Comparison of ENCODE assay signal across 33 mouse cellular contexts in genomic region chrX:94105964-94106363, GRCm38 (mm10). TPM values are rescaled to one million over a fixed set of nuclear protein-coding genes. Genes with fewer than 3 reads are reported as not detected.
DNase-seq lines count a peak whose midpoint lies in the region; ATAC-seq and TF ChIP-seq lines count a peak whose summit lies in the region.
"Had no signal": no experiment of that assay in that cellular context is flagged by ENCODE, and none has a peak within 500 bp of the region (broad histone marks: within the 10 kb centered on the region; RNA-seq: fewer than 3 reads in every experiment).

No protein-coding gene starts in this region.

- peak; percentile 21 for DNase-seq in adrenal gland, adult 8-10 months
- DNase-seq in adrenal gland, adult 18-20 months (ENCODE audit: low spot score in 2 of 2) = no peak
- DNase-seq in brain, adult 2 months (ENCODE audit: low read depth, low spot score) = peak; percentile 4
- DNase-seq in thymus, postnatal 0 days (ENCODE audit: low spot score) = no peak
- DNase-seq: B cell, adult 2 months; cerebellum, adult 11 months; cerebellum, adult 9-10 months; cerebellum, postnatal 36 days; gastrocnemius, postnatal 25 days; heart, adult 11 months; heart, postnatal 10 days; kidney, postnatal 14 days; layer of hippocampus, adult 9-11 months; right cerebral cortex, adult 18-20 months; spleen, adult 18-20 months; thymus, postnatal 25 days had no signal

- ATAC-seq in intestine, embryonic 16.5 days = 0 out of 2 replicates have a peak, but pooled peaks have one; percentile 42
- no peak for ATAC-seq in intestine, embryonic 15.5 days
- no peak for ATAC-seq in hindbrain, embryonic 12.5 days (ENCODE audit: low FRiP score)
- ATAC-seq: forebrain, embryonic 15.5 days; hindbrain, embryonic 16.5 days; midbrain, embryonic 15.5 days had no signal

- TF ChIP-seq CTCF in ES-Bruce4 (IDR thresholded peaks at IDR 0.05; ENCODE audit: low read depth, low read length) = no peak

- H3K4me3 ChIP-seq in intestine, embryonic 16.5 days (ENCODE audit: low read length) = no peak overlapping the region
- H3K4me3 ChIP-seq in intestine, embryonic 15.5 days (replicated peaks) = no peak overlapping the region
- H3K4me3 ChIP-seq in ES-Bruce4 (ENCODE audit: low read depth, low read length) = no peak overlapping the region
- H3K4me3 ChIP-seq in hindbrain, embryonic 12.5 days = no peak overlapping the region
- H3K4me3 ChIP-seq: embryonic facial prominence, embryonic 13.5 days; forebrain, embryonic 10.5 days; forebrain, embryonic 15.5 days; hindbrain, embryonic 10.5 days; left cerebral cortex, adult 2 months; limb, embryonic 12.5 days; liver, embryonic 15.5 days; lung, embryonic 15.5 days; midbrain, embryonic 10.5 days; midbrain, embryonic 15.5 days; neural tube, embryonic 13.5 days had no signal

- H3K27me3 ChIP-seq in intestine, embryonic 16.5 days (replicated peaks; ENCODE audit: control insufficient read depth, insufficient read depth, low read length) = no peaks in the 10 kb centered on the region; the same call in 1 of the 2 replicates
- no peaks in the 10 kb centered on the region for H3K27me3 ChIP-seq in intestine, embryonic 15.5 days (replicated peaks)
- H3K27me3 ChIP-seq in ES-Bruce4 (ENCODE audit: control insufficient read depth, insufficient read depth, low read length, poor library complexity, severe bottlenecking) = no peaks in the 10 kb centered on the region
- H3K27me3 ChIP-seq in hindbrain, embryonic 12.5 days = peaks cover 36% of the 10 kb centered on the region

- no peaks in the 10 kb centered on the region for H3K9me3 ChIP-seq in intestine, embryonic 16.5 days (ENCODE audit: control insufficient read depth, low read length)
- H3K9me3 ChIP-seq in intestine, embryonic 15.5 days = no peaks in the 10 kb centered on the region
- H3K9me3 ChIP-seq in ES-Bruce4 (replicated peaks; ENCODE audit: control insufficient read depth, insufficient read depth, low read length, poor library complexity, severe bottlenecking) = no peaks in the 10 kb centered on the region
- H3K9me3 ChIP-seq in hindbrain, embryonic 12.5 days (replicated peaks) = no peaks in the 10 kb centered on the region
- H3K9me3 ChIP-seq: embryonic facial prominence, embryonic 13.5 days; forebrain, embryonic 10.5 days; forebrain, embryonic 15.5 days; hindbrain, embryonic 10.5 days; limb, embryonic 12.5 days; liver, embryonic 15.5 days; lung, embryonic 15.5 days; midbrain, embryonic 10.5 days; midbrain, embryonic 15.5 days; neural tube, embryonic 13.5 days had no signal

- 65% methylated on average over 2 of the region's 2 CpGs for WGBS in intestine, embryonic 16.5 days
- 68% methylated on average over 2 of the region's 2 CpGs for WGBS in intestine, embryonic 15.5 days
- WGBS in hindbrain, embryonic 12.5 days = 76% methylated on average over 2 of the region's 2 CpGs

- H3K27ac ChIP-seq in intestine, embryonic 16.5 days (ENCODE audit: low read length) = no peak overlapping the region
- H3K27ac ChIP-seq in intestine, embryonic 15.5 days = no peak overlapping the region
- 0 out of 2 replicates have a peak overlapping the region, but pooled peaks have one; percentile 28 for H3K27ac ChIP-seq in ES-Bruce4 (ENCODE audit: insufficient read depth, low read length)
- H3K27ac ChIP-seq in hindbrain, embryonic 12.5 days = no peak overlapping the region
- H3K27ac ChIP-seq: embryonic facial prominence, embryonic 13.5 days; forebrain, embryonic 10.5 days; forebrain, embryonic 15.5 days; hindbrain, embryonic 10.5 days; left cerebral cortex, adult 2 months; limb, embryonic 12.5 days; liver, embryonic 15.5 days; lung, embryonic 15.5 days; midbrain, embryonic 10.5 days; midbrain, embryonic 15.5 days; neural tube, embryonic 13.5 days had no signal

- no peak overlapping the region for H3K4me2 ChIP-seq in intestine, embryonic 16.5 days (ENCODE audit: low read depth, low read length)
- H3K4me2 ChIP-seq in intestine, embryonic 15.5 days (replicated peaks) = no peak overlapping the region
- no peak overlapping the region for H3K4me2 ChIP-seq in hindbrain, embryonic 12.5 days (replicated peaks)
- H3K4me2 ChIP-seq: embryonic facial prominence, embryonic 13.5 days; forebrain, embryonic 15.5 days; heart, embryonic 11.5 days; limb, embryonic 12.5 days; liver, embryonic 15.5 days; lung, embryonic 15.5 days; midbrain, embryonic 15.5 days; neural tube, embryonic 13.5 days had no signal

- TF ChIP-seq POLR2A in ES-Bruce4 (IDR thresholded peaks at IDR 0.05; ENCODE audit: insufficient read depth, low read length) = no peak

- H3K36me3 ChIP-seq in intestine, embryonic 16.5 days (ENCODE audit: control insufficient read depth, insufficient read depth, low read length) = no peaks in the 10 kb centered on the region
- no peaks in the 10 kb centered on the region for H3K36me3 ChIP-seq in intestine, embryonic 15.5 days
- no peaks in the 10 kb centered on the region for H3K36me3 ChIP-seq in ES-Bruce4 (ENCODE audit: control insufficient read depth, insufficient read depth, low read length, poor library complexity, severe bottlenecking)
- no peaks in the 10 kb centered on the region for H3K36me3 ChIP-seq in hindbrain, embryonic 12.5 days
- H3K36me3 ChIP-seq: embryonic facial prominence, embryonic 13.5 days; forebrain, embryonic 15.5 days; limb, embryonic 12.5 days; lung, embryonic 15.5 days; midbrain, embryonic 15.5 days; neural tube, embryonic 13.5 days had no signal

- TF ChIP-seq EP300 in ES-Bruce4 (IDR thresholded peaks at IDR 0.05; ENCODE audit: insufficient read depth, low read depth, low read length) = no peak

- no peak overlapping the region for H3K9ac ChIP-seq in intestine, embryonic 16.5 days (ENCODE audit: low read depth, low read length)
- H3K9ac ChIP-seq in intestine, embryonic 15.5 days = no peak overlapping the region
- H3K9ac ChIP-seq in ES-Bruce4 (ENCODE audit: low read depth, poor library complexity, severe bottlenecking) = no peak overlapping the region
- no peak overlapping the region for H3K9ac ChIP-seq in hindbrain, embryonic 12.5 days
- H3K9ac ChIP-seq: embryonic facial prominence, embryonic 13.5 days; forebrain, embryonic 15.5 days; limb, embryonic 12.5 days; liver, embryonic 15.5 days; lung, embryonic 15.5 days; midbrain, embryonic 15.5 days; neural tube, embryonic 13.5 days had no signal

- no peaks in the 10 kb centered on the region for H3K4me1 ChIP-seq in intestine, embryonic 16.5 days (ENCODE audit: control insufficient read depth, insufficient read depth, low read length)
- H3K4me1 ChIP-seq in intestine, embryonic 15.5 days (replicated peaks) = no peaks in the 10 kb centered on the region
- no peaks in the 10 kb centered on the region for H3K4me1 ChIP-seq in ES-Bruce4 (ENCODE audit: control insufficient read depth, insufficient read depth, low read length)
- H3K4me1 ChIP-seq in hindbrain, embryonic 12.5 days = no peaks in the 10 kb centered on the region
- H3K4me1 ChIP-seq: embryonic facial prominence, embryonic 13.5 days; forebrain, embryonic 15.5 days; hindbrain, embryonic 10.5 days; limb, embryonic 12.5 days; liver, embryonic 15.5 days; lung, embryonic 15.5 days; midbrain, embryonic 10.5 days; midbrain, embryonic 15.5 days; neural tube, embryonic 13.5 days had no signal

RNA-seq across cellular contexts. Expression of gene Zfx, which starts 17.5 kb away (rescaled TPM):
- total RNA-seq in adrenal gland, adult 8-10 months (2022) = 10 to 100 TPM; 28.8 to 47.7 (median 41.3) TPM
- total RNA-seq in adrenal gland, adult 18-20 months (2021) = 10 to 100 TPM; 28.0 to 29.3 TPM
- 20.2 and 22.2 TPM in 2 replicates for polyA plus RNA-seq in intestine, embryonic 16.5 days (2015; fragmentation: Nextera tagmentation; extraction: Ambion mirVana)
- 27.2 and 27.8 TPM in 2 replicates for polyA plus RNA-seq in intestine, embryonic 15.5 days (2015; fragmentation: Nextera tagmentation; extraction: Ambion mirVana)
- polyA plus RNA-seq in ES-Bruce4 (2011; ENCODE audit: insufficient read depth, insufficient read length, low read depth, missing spikeins) = 25.6 and 30.5 TPM in 2 replicates
- 26.4 and 28.2 TPM in 2 replicates for polyA plus RNA-seq in hindbrain, embryonic 12.5 days (2016; fragmentation: Nextera tagmentation; extraction: Ambion mirVana)
- 30.9 and 34.5 TPM in 2 replicates for polyA plus RNA-seq in thymus, postnatal 0 days (2015; fragmentation: Nextera tagmentation; extraction: Ambion mirVana)

Comparison
In these comparisons a context has a peak if more than half of its experiments do, and no peak if none do; other contexts are left out.
1. DNase-seq: peak in adrenal gland, adult 8-10 months (single experiment) and brain, adult 2 months (single experiment); none in adrenal gland, adult 18-20 months (0 of 2) and thymus, postnatal 0 days (single experiment).